In genomic region chr7:6132646-6133045, GRCm38 (mm10) we compare ENCODE assay signal across 15 mouse cellular contexts.
"Had no signal": no experiment of that assay in that cellular context is flagged by ENCODE, and none has a peak within 500 bp of the region (broad histone marks: within the 10 kb centered on the region; RNA-seq: fewer than 3 reads in every experiment).

No protein-coding gene starts in this region.

- H3K27ac ChIP-seq: kidney, embryonic 15.5 days; limb, embryonic 10.5 days; liver, embryonic 15.5 days; neural tube, embryonic 13.5 days; stomach, postnatal 0 days had no signal

- DNase-seq: kidney, adult 18-20 months; kidney, postnatal 14 days; lung, adult 2 months; lung, postnatal 36 days; right cerebral cortex, postnatal 14 days; thymus, adult 2 months; thymus, postnatal 25 days had no signal

- H3K4me1 ChIP-seq: kidney, embryonic 15.5 days; limb, embryonic 10.5 days; neural tube, embryonic 13.5 days had no signal

- H3K9me3 ChIP-seq: liver, embryonic 15.5 days had no signal

- H3K9ac ChIP-seq: kidney, embryonic 15.5 days; liver, embryonic 15.5 days; neural tube, embryonic 13.5 days had no signal

- H3K4me2 ChIP-seq: kidney, embryonic 15.5 days; liver, embryonic 11.5 days; liver, embryonic 15.5 days; neural tube, embryonic 13.5 days had no signal

- ATAC-seq: lung, postnatal 0 days had no signal

- H3K4me3 ChIP-seq: kidney, embryonic 15.5 days; limb, embryonic 10.5 days; liver, embryonic 15.5 days; myocyte; neural tube, embryonic 13.5 days had no signal

- H3K27me3 ChIP-seq: kidney, embryonic 15.5 days; liver, embryonic 15.5 days; neural tube, embryonic 13.5 days had no signal
